Mouse (Mus musculus): ENCODE measurements around the gene Gm20521.

Gm20521 gene

GRCm38 (mm10) chr14:54893651-54894181, 10.5 kb downstream of the Gm20521 start:
- DNase-seq, result peak; percentile 96

- peak; percentile 74 for DNase-seq
These were observed 11.3 kb downstream of the Gm20521 start for GRCm38 (mm10) chr14:54894296-54895151.

DNA sequence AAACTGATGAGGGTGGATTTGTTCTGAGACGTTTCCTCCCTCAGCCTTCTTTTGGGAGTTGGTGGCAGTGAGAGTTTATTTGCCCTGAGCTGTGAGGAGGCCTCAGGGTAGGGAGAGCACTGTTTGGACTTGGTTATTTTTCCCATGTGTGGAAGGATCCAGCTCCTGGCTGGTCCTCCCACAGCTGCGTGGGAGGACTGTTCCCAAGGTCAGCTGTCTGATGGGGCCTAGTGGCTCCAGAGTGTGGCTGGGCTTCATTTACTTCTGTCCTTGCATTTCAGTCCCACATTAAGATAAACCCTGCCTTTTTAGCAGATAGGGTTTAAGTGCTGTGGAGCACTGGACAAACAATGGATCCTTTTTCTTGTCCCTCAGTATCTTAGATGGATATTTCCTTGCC, 14.2 kb downstream of the Gm20521 start:
- no peak for DNase-seq

DNA sequence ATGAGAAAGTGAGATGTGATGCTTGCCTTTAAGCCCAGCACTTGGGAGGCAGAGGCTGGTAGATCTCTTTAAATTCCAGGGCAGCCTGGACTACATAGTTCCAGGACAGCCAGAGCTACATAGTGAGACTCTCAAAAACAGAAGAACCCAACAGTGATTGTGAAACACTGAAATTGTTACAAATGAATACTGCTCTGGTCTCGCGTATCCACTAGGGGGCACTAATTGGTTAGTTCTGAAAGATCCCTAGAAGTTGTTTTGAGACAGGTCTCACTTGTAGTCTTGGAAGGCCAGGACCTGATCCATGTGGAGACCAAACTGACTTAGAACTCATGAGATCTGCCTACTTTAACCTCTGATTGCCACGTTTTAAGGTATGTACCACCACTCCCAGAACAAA, 17.1 kb downstream of the Gm20521 start:
- DNase-seq, result peak; percentile 66

DNA sequence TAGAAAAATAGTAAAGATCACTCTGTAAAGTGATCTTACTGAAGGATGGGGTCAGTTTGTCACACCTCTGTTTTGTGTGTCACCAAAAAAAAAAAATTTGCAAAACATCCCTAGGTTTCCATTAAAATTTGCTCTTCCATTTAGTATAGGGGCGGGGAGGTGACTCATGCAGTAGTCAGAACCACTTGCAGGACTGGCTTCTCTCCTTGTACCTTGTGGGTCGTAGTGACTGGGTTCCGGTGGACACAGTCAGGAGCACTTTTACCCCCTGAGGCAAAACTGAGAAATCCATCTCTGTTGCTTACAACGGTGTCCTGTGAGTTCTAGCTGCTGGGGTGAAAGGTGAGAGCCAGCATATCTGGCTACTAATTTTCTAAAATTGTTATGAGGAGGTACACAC, 20.4 kb downstream of the Gm20521 start:
- no peak for DNase-seq

GRCm38 (mm10) chr14:54908682-54909081, 25.4 kb downstream of the Gm20521 start:
- no peak for DNase-seq

DNA sequence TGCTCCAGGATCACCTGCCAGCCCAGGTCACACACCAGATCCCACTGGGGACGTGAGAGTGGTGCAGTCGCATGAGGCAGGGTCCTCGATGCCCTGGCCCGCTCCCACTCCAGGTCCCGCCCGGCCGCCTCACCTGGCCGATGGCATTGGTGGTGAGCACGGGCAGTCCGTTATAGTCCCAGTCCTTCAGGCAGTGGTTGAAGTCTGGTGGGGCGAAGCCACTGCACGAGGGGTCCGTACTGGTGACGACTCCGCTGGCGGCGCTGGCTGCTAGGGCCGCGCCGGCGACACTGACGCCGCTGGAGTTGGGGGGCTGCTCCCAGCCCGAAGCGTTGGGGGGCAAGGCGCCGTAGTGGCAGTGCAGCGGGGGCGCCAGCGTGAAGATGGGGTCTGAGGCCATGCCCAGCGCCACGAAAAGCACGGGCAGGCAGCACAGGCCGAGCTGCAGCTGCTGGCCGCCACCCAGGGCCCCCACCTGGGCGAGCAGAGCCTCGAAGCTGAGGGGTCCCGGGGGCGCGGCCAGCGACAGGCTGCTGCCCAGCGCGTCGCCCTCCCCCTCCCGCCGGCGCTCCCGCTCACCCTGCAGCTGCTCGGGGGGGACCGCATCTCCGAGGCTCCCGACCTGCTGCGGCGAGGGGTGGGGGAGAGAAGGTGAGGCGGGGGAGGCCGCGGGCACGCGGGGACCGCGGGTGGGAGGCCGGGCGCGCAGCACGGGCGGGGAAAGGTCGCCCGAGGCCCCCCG, 29.0 kb downstream of the Gm20521 start:
- DNase-seq, result no peak

- peak; percentile 59 for DNase-seq
These were observed 29.6 kb downstream of the Gm20521 start, which contains the start of gene Slc22a17 for GRCm38 (mm10) chr14:54912886-54913285. Gene Slc22a17 (minus strand): TSS chr14:54913132.

DNA sequence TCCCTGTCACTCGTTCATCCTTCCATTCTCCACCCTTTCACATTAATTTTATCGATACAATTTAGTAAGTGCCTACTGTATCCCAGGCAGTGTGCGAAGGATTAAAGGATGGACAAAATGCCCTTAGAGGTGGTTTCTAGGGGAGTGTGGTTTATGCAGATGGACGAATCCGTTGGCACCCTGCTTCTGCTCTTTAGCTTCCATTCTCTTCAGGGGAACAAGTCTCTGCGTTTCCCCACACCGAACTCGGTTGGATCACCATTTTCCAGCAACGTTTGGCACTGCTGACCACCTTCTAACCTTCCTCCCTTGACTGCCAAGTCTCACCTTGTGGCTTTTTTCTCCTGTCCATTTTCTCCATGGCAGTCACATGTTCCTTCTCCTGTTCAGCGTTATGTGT, 30.1 kb downstream of the Gm20521 start:
- DNase-seq, result no peak

DNA sequence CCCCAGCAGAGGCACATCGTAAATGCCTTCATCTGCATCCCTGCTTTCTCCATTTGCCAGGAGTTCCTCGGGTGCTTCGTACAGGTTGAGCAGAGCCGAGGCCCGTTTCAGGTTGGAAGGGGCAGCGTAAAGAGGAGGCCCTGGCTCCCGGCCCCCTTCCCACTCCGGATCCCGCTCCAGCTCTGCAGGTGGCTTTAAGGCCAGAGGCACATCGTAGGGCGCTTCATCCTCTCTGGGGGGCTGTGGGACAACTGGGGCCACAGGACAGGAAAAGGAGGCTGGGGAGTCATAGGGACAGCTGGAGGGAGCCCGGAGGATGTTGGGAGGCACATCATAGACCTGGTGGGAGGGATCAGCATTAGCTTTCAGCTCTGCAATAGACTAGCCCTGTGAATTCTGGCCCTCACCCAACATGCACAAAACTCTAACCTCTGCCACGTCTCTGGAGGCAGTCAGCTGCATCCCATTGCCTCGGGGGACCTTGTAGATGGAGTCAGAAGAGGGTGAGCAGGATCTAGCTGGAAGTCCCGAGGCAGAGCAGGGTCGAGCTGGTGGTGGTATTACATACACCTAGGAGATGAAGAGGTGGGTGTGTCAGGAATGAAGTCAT, 36.9 kb downstream of the Gm20521 start:
- no peak for DNase-seq

DNA sequence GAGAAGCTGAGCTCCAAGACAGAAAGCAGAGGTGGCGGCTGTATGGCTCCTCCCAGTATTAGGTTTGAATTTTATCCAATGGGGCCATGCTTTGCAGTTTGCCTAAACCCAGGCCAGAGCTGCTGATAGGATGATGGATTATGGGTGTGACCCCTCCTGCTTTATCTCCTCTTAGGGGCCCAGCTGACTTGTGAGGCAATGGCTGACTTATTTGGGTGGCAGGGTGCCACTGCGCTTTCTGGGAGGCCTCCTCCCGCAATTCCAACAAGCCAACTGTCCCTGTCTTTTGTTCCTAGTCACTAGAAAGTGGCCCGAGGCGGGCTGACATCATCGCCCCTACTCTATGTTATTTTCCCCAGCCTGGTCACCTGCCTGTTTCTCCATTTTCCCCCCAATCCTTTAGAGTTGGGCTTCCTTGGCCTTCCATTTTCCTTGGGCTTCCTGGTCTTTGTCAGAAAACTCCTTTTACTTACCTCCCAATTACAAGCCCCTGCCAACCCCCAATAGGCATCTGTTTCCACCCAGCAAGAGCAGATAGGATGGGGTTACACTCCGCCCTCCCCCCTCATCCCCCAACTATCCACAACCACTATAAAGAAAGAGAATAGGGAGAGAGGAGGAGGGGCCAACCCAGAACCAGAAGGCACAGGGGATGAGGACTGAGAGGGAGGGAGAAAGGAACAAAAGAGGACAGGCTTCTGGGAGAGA, 41.6 kb downstream of the Gm20521 start:
- peak; percentile 57 for DNase-seq

DNA sequence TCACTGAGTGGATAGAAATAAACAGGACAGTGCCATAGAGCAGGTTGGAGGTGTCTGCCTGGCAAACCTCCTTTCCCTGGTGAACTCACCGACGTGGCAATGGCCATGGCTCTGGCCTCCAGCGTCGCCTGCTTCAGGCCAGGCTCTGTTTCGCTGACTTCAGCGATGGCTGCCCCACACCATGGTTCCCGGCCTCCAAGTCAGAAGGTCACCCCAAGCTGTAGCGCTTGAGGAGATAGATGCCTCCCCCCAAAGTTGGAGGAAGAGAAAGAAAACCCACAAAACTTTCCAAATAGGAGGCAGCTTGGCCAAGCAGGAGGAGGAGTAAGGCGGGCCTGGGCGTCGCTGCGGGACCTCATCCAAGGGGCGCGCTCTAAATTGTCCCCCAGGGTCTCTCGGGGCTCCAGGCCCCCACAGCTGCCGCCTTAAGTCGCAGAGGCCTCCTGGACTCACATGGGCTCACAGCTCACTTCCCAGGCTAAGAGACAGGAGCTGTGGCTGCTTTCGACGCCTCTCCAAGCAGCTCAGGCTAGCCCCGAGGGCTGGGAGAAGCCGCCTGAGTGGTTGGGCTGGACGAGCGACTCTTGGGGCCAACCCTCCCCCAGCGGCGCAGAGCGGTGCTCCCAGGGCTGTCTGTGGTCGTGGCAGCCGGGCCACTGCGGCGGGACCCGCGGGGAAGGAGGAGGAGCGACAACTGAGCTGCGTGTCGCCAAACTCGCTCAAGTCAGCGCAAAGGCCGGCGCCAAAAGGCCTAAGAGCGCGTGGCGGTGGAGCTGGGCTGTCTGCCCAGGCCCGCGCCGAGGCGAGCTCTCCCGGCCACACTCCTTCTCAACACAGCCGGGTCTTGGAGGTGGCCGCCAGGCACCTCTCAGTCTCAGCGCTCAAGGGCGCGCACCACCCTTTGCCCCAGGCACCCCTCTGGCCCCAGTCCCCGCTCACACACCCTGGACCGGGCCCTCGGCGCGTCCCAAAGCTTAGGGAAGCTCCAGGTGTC, 42.4 kb downstream of the Gm20521 start, which contains the start of gene Efs:
Gene Efs, minus strand, starts transcription at position 778 of the 994 bp plus-strand sequence.
- DNase-seq, result peak; percentile 24

DNA sequence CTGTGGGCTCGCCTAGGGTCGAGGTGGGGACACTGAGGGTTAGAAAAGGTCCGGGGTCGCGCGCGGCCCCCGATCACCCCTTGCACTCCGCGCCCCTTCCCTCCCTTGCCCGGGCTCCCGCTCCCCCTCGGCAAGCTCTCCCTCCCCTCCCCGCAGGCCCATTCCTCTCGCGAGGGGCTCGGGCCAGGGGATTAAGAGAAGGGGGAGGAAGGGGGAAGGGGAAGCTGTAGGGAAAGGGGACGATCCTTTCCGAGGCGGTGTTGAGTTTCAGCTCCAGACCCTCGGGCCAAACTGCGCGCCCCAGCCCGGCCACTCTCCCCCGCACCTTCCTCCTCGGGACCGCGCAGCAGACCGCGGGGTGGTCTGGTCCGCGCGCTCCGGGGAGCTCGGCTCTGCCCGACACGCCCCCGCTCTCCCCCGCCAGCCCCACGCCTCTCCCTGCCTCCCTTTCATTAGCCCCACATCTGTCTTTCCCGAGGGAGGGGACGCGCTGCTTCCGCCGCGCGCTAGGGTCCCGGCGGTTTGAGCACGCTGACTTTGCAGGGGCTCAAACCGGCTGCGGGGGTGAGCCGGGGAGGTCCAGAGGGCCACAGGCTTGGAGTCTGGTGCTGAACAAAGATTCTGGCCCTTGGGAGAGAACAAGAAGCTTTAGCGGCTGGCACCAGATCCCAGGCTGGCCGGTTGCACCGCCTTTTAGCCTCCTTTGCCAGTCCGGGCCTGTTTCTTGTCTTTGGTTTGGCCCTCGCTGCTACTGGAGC, 43.3 kb downstream of the Gm20521 start:
- peak; percentile 57 for DNase-seq

DNA sequence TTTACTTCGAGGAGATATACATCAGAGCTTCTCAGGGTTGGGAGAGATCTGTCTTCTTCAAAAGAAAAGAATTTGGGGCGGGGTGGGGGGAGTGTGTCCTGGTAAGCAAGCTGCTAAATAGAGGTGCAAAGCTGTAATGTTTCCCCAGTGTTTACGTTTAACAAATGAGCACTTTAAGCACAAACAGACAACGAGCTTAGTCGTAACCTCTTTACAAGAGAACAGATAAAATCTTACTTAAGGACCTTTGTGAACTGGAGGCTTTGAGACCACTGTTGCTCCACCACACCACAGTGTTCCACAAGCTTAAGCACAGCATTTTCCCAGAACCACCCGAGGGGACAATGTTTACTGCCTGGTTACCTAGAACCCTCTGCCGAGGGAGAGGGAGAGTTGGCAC, 44.1 kb downstream of the Gm20521 start:
- DNase-seq, result no peak

DNA sequence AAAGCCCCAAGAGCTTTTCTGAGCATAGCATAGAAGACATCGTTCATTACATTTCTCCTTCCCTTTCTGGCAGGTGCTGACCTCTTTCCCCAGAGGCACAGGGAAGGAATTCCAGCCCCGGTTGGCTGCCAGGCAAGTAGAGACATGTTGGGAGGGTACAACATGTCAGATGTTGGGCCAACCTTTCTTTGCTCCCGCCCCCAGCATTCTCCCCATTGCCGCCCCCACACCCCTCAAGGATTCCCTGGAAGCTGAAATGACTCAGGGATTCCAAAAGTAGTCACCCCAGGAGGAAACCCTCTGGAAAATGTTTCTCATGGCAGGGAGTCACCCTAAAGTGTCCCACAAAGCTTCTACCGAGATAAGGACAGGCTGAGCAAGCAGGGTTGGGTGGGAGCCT, 46.6 kb downstream of the Gm20521 start:
- DNase-seq, result no peak

GRCm38 (mm10) chr14:54930431-54930830, 47.2 kb downstream of the Gm20521 start:
- no peak for DNase-seq

DNA sequence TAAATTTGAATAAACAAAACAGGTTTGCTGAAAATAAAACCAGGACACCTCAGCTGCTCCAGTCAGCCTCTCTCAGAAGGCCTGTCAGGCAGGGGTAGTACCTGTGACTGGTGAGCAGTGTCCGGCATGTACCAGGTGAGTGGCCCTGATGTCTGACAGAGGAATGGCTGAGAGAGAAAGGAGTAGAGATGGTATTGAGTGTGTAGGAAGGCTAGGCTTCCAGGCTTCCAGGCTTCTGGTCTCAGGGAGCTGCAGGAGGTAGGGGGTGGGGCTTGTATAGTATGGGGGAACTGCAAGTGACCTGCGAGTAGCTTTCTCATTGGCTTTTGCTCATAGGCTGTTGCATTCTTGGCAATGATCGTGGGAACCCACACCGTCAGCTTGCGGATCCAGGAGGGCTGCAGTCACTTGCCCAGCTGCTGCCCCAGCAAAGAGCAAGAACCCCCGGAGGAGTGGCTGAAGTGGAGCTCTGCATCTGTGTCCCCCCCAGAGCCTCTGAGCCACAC, 49.5 kb downstream of the Gm20521 start, which contains the start of gene Il25:
Gene Il25, plus strand, starts transcription at position 51 of the 506 bp plus-strand sequence.
- no peak for DNase-seq

DNA sequence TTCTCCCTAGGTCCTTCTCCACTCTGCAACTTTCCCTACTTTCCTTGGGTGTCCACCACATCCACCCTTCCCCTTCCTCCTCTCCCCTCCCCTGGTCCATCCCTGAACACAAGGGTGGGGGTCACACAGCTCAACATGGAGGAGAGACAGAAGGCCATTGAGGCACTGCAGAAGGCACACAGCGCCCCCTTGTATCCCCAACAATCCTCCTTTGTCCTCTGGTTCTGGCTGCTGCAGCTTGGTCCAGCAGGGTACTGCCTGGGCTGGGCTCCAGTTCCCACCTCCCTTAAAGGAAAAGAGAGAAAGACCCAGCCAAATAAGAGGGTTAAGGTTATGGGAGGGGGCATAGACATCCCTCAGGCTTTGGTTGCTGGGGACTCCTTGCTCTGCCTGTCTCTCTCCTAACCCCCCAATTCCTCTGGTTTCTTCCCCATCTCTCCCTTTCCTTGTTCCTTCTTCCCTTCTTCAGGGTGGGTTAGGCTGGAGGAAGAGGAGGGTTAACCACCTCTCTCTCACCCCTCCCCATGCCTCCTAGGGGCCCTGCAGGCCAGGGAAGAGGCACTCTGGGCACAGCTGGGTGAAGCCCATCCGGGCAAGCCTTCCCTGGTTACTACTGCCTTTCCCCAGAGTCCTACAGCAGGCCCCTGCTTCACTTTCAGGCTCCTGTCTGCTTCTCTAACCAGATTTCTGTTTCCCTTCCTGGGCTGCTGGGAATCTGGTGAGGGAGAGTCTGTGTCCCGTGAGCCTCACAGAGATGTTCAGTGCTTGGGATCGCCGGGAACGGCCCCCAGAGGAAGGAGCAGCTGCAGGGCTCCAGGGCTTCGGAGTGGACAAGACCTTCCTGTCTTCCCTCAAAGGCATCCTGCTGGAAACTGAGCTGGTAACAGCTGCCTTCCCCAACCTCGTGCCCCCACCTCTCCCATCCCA, 52.9 kb downstream of the Gm20521 start, which contains the start of gene Cmtm5:
Gene Cmtm5, plus strand, starts transcription at position 358 of the 927 bp plus-strand sequence.
- no peak for DNase-seq

- no peak for DNase-seq
These were observed 53.6 kb downstream of the Gm20521 start for GRCm38 (mm10) chr14:54936831-54937160.

Measured in liver (tissue).